Mouse (Mus musculus) megakaryocyte-erythroid progenitor cell, adult 5 weeks (primary cell): ENCODE results near the gene Oosp3. TPM values are rescaled to one million over a fixed set of nuclear protein-coding genes. Genes with fewer than 3 reads are reported as not detected.

Source experiments
- polyA plus RNA-seq: library from polyadenylated mRNA; stranded (reverse); fragments of >175 nt; gene quantifications from 2 replicates; pipeline ENCODE4 v1.2.3, GENCODE M21; 2012

Gene Oosp3
- not detected in 2 replicates for polyA plus RNA-seq

DNA sequence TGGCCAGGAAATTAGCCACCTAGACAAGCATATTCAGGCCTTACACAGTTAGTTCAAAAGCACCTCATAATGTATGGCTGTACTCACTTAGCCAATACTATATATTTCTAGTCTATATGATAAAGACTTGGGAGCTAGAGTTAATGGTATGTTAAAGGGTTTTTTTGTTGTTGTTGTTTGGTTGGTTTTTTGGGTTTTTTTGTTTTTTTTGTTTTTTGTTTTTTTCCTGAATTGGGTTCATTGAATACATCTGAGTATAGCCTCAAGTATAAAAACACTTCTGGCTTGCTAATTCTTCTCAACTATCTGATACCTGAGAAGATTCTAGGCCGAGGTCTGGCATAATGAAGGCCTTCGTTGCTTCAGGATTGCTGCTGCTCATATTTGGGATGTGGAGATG is at the start of gene Oosp3:
Gene Oosp3 (plus strand): TSS at position 301 of the 400 bp plus-strand sequence.

GRCm38 (mm10) chr19:11660459-11660858 is 36.4 kb upstream of the Oosp3 start, which contains the start of gene Oosp2:
Oosp2 (minus strand) TSS chr19:11660559.

GRCm38 (mm10) chr19:11690839-11691238 is 6.0 kb upstream of the Oosp3 start, which contains the start of gene Oosp1:
Oosp1 (minus strand) TSS chr19:11691150.

GRCm38 (mm10) chr19:11747298-11747697 is 50.4 kb downstream of the Oosp3 start, which contains the start of gene Gif:
Gif (plus strand) TSS chr19:11747554.

Other genes with a start within 250 kb of the Oosp3 start
- gene Ms4a6c, start 227.7 kb upstream of the Oosp3 start, polyA plus RNA-seq = 13.9 and 20.2 TPM in 2 replicates
- gene Gm8369, start 211.1 kb upstream of the Oosp3 start, polyA plus RNA-seq = not detected in 2 replicates
- gene Ms4a6b, start 180.5 kb upstream of the Oosp3 start, polyA plus RNA-seq = 1.8 and 2.7 TPM in 2 replicates
- not detected in 2 replicates for gene Ms4a4d, start 160.3 kb upstream of the Oosp3 start, polyA plus RNA-seq
- 0.04 and 0.34 TPM in 2 replicates for gene Ms4a6d, start 92.2 kb upstream of the Oosp3 start, polyA plus RNA-seq
- 0.68 and 0.94 TPM in 2 replicates for gene Ms4a2, start 73.3 kb upstream of the Oosp3 start, polyA plus RNA-seq
- gene Ms4a3, start 56.2 kb upstream of the Oosp3 start, polyA plus RNA-seq = 26.2 and 44.0 TPM in 2 replicates
- not detected in 2 replicates for gene Oosp2, start 36.5 kb upstream of the Oosp3 start, polyA plus RNA-seq
- 0.11 and 0.26 TPM in 2 replicates for gene Oosp1, start 5.9 kb upstream of the Oosp3 start, polyA plus RNA-seq
- gene Gif, start 50.5 kb downstream of the Oosp3 start, polyA plus RNA-seq = not detected in 2 replicates
- 19.4 and 19.9 TPM in 2 replicates for gene Mrpl16, start 73.3 kb downstream of the Oosp3 start, polyA plus RNA-seq
- 8.1 and 15.3 TPM in 2 replicates for gene Stx3, start 122.3 kb downstream of the Oosp3 start, polyA plus RNA-seq
- not detected in 2 replicates for gene Olfr1417, start 142.2 kb downstream of the Oosp3 start, polyA plus RNA-seq
- not detected in 2 replicates for gene Olfr1418, start 164.0 kb downstream of the Oosp3 start, polyA plus RNA-seq
- not detected in 2 replicates for gene Olfr1419, start 178.1 kb downstream of the Oosp3 start, polyA plus RNA-seq
- gene Olfr1420, start 189.5 kb downstream of the Oosp3 start, polyA plus RNA-seq = not detected in 2 replicates
- gene Patl1, start 215.3 kb downstream of the Oosp3 start, polyA plus RNA-seq = 11.8 and 12.1 TPM in 2 replicates